Mouse (Mus musculus): Measurements from ENCODE around the gene Loxl3. TPM values are rescaled to one million over a fixed set of nuclear protein-coding genes. Genes with fewer than 3 reads are reported as not detected.

Loxl3 gene
- total and polyA plus RNA-seq, 2 experiments from 2014 or later: 4.7 to 7.3 TPM

DNA sequence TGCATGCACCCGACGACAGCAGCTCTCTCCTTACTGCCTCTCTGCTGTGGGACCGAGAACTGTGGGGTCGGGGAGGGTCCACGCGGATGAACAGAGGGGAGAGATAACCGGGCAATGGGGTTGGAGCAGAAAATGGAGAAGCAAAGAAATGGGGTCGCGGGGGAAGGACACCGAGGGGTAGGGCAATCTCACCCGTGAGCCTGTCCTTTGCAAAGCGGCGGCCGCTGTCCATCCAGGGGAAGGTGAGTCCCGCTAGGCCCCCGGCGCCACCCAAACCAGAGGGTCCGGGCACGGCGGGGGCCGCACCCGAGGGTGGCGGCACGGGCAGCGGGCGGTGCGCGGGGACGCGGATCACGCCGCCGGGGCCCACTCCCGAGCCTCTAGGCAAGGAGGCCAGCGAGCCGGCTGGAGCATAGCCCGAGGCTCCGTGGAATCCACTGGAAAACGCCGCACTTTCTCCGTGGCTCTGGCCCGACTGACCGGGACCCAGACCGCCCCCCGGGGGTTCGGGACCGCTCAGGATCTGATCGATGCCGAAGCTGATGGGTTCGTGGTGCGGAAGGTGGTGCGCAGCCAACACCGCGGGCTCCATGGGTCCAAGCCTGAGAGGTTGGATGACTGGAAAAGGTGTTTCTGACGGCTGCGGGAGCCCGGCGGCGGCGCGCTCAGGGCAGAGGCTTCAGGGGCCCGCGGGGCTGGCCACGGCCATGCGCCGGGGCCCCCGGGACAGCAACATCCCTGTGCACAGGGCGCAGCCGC, 35.7 kb downstream of the Loxl3 start:
- TF ChIP-seq CTCF (IDR thresholded peaks at IDR 0.05): no peak
- 0 out of 2 replicates have a peak overlapping the region, but pooled peaks have one; percentile 1 for H3K4me3 ChIP-seq (ENCODE audit: low read depth, low read length)
- no peak overlapping the region for H3K9ac ChIP-seq (replicated peaks; ENCODE audit: low read length, poor library complexity, severe bottlenecking)
- WGBS: 2% methylated on average over 69 of the region's 69 CpGs
- no peak overlapping the region for H3K27ac ChIP-seq (ENCODE audit: low read depth, low read length)
- no peak for ATAC-seq (ENCODE audit: low FRiP score)
- no peak overlapping the region for H3K4me2 ChIP-seq (ENCODE audit: low read depth, low read length, poor library complexity, severe bottlenecking)
- no peaks in the 10 kb centered on the region for H3K9me3 ChIP-seq (ENCODE audit: low read length)
- no peaks in the 10 kb centered on the region for H3K36me3 ChIP-seq (ENCODE audit: insufficient read depth, low read length)
- H3K27me3 ChIP-seq (ENCODE audit: insufficient read depth, low read length): peaks cover 87% of the 10 kb centered on the region
- DNase-seq (ENCODE audit: low spot score): no peak
- peaks cover 3% of the 10 kb centered on the region; the same call in 1 of the 2 replicates for H3K4me1 ChIP-seq (ENCODE audit: insufficient read depth, low read length)

DNA sequence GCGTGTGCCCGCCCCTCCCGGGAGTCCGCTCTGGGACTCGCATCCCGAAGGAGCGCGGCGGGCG, 36.1 kb downstream of the Loxl3 start, which contains the start of gene Tlx2:
Gene Tlx2, minus strand, starts transcription at position 47 of the 64 bp plus-strand sequence.
- DNase-seq (ENCODE audit: low spot score): no peak
- H3K9ac ChIP-seq (replicated peaks; ENCODE audit: low read length, poor library complexity, severe bottlenecking): no peak within 1 kb of the TSS
- 5% methylated on average over 10 of the region's 10 CpGs for WGBS
- no peaks in the 10 kb centered on the region for H3K9me3 ChIP-seq (ENCODE audit: low read length)
- no peak for ATAC-seq (ENCODE audit: low FRiP score)
- no peak within 1 kb of the TSS for H3K4me2 ChIP-seq (ENCODE audit: low read depth, low read length, poor library complexity, severe bottlenecking)
- H3K4me3 ChIP-seq (ENCODE audit: low read depth, low read length): peak within 1 kb of the TSS; percentile 12; the same call in 1 of the 2 replicates
- H3K27me3 ChIP-seq (ENCODE audit: insufficient read depth, low read length): peaks cover 87% of the 10 kb centered on the region
- TF ChIP-seq CTCF (IDR thresholded peaks at IDR 0.05): no peak
- H3K4me1 ChIP-seq (ENCODE audit: insufficient read depth, low read length): peaks cover 3% of the 10 kb centered on the region; the same call in 1 of the 2 replicates
- no peaks in the 10 kb centered on the region for H3K36me3 ChIP-seq (ENCODE audit: insufficient read depth, low read length)
- H3K27ac ChIP-seq (ENCODE audit: low read depth, low read length): no peak within 1 kb of the TSS

GRCm38 (mm10) chr6:83070311-83071219, 36.6 kb downstream of the Loxl3 start:
- WGBS: under 1% methylated on average over 56 of the region's 58 CpGs
- H3K4me2 ChIP-seq (ENCODE audit: low read depth, low read length, poor library complexity, severe bottlenecking): no peak overlapping the region
- ATAC-seq (ENCODE audit: low FRiP score) (no peak), DNase-seq (ENCODE audit: low spot score) (no peak)
- TF ChIP-seq CTCF (IDR thresholded peaks at IDR 0.05): no peak
- H3K9me3 ChIP-seq (ENCODE audit: low read length): no peaks in the 10 kb centered on the region
- no peak overlapping the region for H3K27ac ChIP-seq (ENCODE audit: low read depth, low read length)
- peaks cover 3% of the 10 kb centered on the region; the same call in 1 of the 2 replicates for H3K4me1 ChIP-seq (ENCODE audit: insufficient read depth, low read length)
- H3K36me3 ChIP-seq (ENCODE audit: insufficient read depth, low read length): no peaks in the 10 kb centered on the region
- no peak overlapping the region for H3K9ac ChIP-seq (replicated peaks; ENCODE audit: low read length, poor library complexity, severe bottlenecking)
- H3K4me3 ChIP-seq (ENCODE audit: low read depth, low read length): 0 out of 2 replicates have a peak overlapping the region, but pooled peaks have one; percentile 1
- H3K27me3 ChIP-seq (ENCODE audit: insufficient read depth, low read length): peaks cover 83% of the 10 kb centered on the region

GRCm38 (mm10) chr6:83071220-83071619, 37.2 kb downstream of the Loxl3 start:
- Histone ChIP-seq H3K4me2 (ENCODE audit: low read depth, low read length, poor library complexity, severe bottlenecking) (no peak overlapping the region), H3K27ac (ENCODE audit: low read depth, low read length) (no peak overlapping the region), H3K27me3 (ENCODE audit: insufficient read depth, low read length) (peaks cover 80% of the 10 kb centered on the region), H3K9me3 (ENCODE audit: low read length) (no peaks in the 10 kb centered on the region), H3K9ac (replicated peaks; ENCODE audit: low read length, poor library complexity, severe bottlenecking) (no peak overlapping the region), H3K36me3 (ENCODE audit: insufficient read depth, low read length) (no peaks in the 10 kb centered on the region), H3K4me1 (ENCODE audit: insufficient read depth, low read length) (peaks cover 3% of the 10 kb centered on the region; the same call in 1 of the 2 replicates), H3K4me3 (ENCODE audit: low read depth, low read length) (no peak overlapping the region)
- no peak for TF ChIP-seq CTCF (IDR thresholded peaks at IDR 0.05)
- DNase-seq (ENCODE audit: low spot score) (no peak), ATAC-seq (ENCODE audit: low FRiP score) (0 out of 2 replicates have a peak, but pooled peaks have one; percentile 8)
- 0% methylated on average over 24 of the region's 24 CpGs for WGBS

DNA sequence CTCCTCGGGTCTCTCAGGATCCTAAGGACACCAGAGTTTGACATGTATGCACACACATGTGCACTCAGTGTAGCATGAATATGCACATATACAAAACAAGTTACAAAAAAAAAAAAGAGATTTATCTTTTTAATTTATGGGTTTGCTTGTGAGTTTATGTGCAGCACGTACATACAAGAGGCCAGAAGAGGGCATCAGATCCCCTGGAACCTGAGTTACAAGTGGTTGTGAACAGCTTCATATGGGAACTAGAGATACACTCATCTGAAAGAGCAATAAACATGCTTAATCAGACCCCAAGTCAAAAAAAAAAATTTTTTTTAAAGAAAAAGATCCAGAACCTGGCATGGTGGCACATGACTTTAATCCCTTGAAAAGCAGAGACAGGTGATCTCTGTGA, 41.0 kb downstream of the Loxl3 start:
- Histone ChIP-seq H3K4me3 (ENCODE audit: low read depth, low read length) (no peak overlapping the region), H3K4me2 (ENCODE audit: low read depth, low read length, poor library complexity, severe bottlenecking) (no peak overlapping the region), H3K36me3 (ENCODE audit: insufficient read depth, low read length) (no peaks in the 10 kb centered on the region), H3K9me3 (ENCODE audit: low read length) (no peaks in the 10 kb centered on the region), H3K27ac (ENCODE audit: low read depth, low read length) (no peak overlapping the region), H3K4me1 (ENCODE audit: insufficient read depth, low read length) (peaks cover 11% of the 10 kb centered on the region), H3K9ac (replicated peaks; ENCODE audit: low read length, poor library complexity, severe bottlenecking) (no peak overlapping the region), H3K27me3 (ENCODE audit: insufficient read depth, low read length) (peaks cover 50% of the 10 kb centered on the region)
- 14% methylated on average over 2 of the region's 2 CpGs for WGBS
- DNase-seq (ENCODE audit: low spot score) (no peak), ATAC-seq (ENCODE audit: low FRiP score) (no peak)
- TF ChIP-seq CTCF (IDR thresholded peaks at IDR 0.05): peak; percentile 34; the same call in 1 of the 2 replicates

Measured in midbrain, postnatal 0 days (tissue).